Mouse (Mus musculus) stomach, embryonic 14.5 days (tissue): ENCODE results near the gene Rce1. TPM values are rescaled to one million over a fixed set of nuclear protein-coding genes. Genes with fewer than 3 reads are reported as not detected.

Source experiments
- ATAC-seq: fragments of 200-750 bp; cut with Nextera tagmentation; 2 replicates; pipeline ENCODE4 v1.8.0; 2017; ENCODE audit warnings: low read depth, moderate TSS enrichment; ENCODE audit not compliant: insufficient number of reproducible peaks, insufficient read depth, low FRiP score
- H3K27ac ChIP-seq: fragments of 300-500 bp; sonication (generic); 2 replicates; pipeline ENCODE4 v1.5.1; 2014; ENCODE audit warnings: mild to moderate bottlenecking, low read length, moderate library complexity, mixed read lengths
- H3K27me3 ChIP-seq: fragments of 300-500 bp; sonication (generic); 2 replicates; pipeline ENCODE4 v1.6.1; 2014; ENCODE audit warnings: low read length, control low read depth, mixed read lengths; ENCODE audit not compliant: control insufficient read depth, insufficient read depth
- H3K36me3 ChIP-seq: fragments of 300-500 bp; sonication (generic); 2 replicates; pipeline ENCODE4 v1.6.1; 2014; ENCODE audit warnings: mild to moderate bottlenecking, control low read depth, low read length, moderate library complexity, mixed read lengths; ENCODE audit not compliant: control insufficient read depth, insufficient read depth
- H3K4me1 ChIP-seq: fragments of 300-500 bp; sonication (generic); 2 replicates; pipeline ENCODE4 v1.6.1; 2014; ENCODE audit warnings: low read length, control low read depth, mixed read lengths; ENCODE audit not compliant: control insufficient read depth, insufficient read depth
- H3K4me2 ChIP-seq: fragments of 300-500 bp; sonication (generic); replicated peaks from 2 replicates; pipeline ENCODE4 v1.6.1; 2014; ENCODE audit warnings: low read depth, low read length, control low read depth
- H3K4me3 ChIP-seq: fragments of 300-500 bp; sonication (generic); 2 replicates; pipeline ENCODE4 v1.5.1; 2014; ENCODE audit warnings: low read depth, low read length, control low read depth
- H3K9ac ChIP-seq: fragments of 300-500 bp; sonication (generic); replicated peaks from 2 replicates; pipeline ENCODE4 v1.6.1; 2014; ENCODE audit warnings: low read depth, mild to moderate bottlenecking, control low read depth, low read length, moderate library complexity, mixed read lengths
- H3K9me3 ChIP-seq: fragments of 300-500 bp; sonication (generic); 2 replicates; pipeline ENCODE4 v1.6.1; 2016; ENCODE audit warnings: low read depth, low read length, control low read depth; ENCODE audit not compliant: control insufficient read depth
- WGBS: fragments of 180-500 bp; shearing (Covaris S2); extraction: QIAGEN DNeasy Blood & Tissue Kit; methylation state at CpG from one replicate; pipeline ENCODE4 v1.1.7; 2014; 5-methylcytosine and 5-hydroxymethylcytosine counted together
- polyA plus RNA-seq: library from polyadenylated mRNA; unstranded; fragments of >200 nt; fragmentation: Nextera tagmentation; extraction: Ambion mirVana; gene quantifications from 2 replicates; pipeline ENCODE4 v1.2.1, GENCODE M21; 2014

Gene Rce1
- polyA plus RNA-seq, 1 experiment from 2014 or later = 69.6 TPM

DNA sequence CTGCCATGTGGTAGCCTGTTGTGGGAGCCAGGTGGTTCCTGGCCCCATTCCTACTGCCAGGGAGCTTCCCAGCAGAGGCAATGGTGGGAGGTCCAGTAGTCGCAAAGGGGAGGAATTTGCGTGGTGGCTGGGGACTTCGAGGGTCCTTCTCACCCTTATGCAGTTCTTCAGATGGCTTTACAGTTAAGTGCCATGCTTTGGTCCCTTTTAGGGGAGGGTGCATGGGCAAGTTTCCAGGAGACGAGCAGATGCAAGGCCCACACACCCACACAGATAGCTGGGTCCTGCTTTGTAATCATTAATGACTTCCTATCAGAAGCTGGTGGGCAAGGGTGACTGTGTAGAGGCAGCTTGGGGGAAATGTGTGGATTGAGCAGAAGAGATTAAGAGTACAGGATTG is 8.9 kb downstream of the Rce1 start:
- no peak for ATAC-seq

DNA sequence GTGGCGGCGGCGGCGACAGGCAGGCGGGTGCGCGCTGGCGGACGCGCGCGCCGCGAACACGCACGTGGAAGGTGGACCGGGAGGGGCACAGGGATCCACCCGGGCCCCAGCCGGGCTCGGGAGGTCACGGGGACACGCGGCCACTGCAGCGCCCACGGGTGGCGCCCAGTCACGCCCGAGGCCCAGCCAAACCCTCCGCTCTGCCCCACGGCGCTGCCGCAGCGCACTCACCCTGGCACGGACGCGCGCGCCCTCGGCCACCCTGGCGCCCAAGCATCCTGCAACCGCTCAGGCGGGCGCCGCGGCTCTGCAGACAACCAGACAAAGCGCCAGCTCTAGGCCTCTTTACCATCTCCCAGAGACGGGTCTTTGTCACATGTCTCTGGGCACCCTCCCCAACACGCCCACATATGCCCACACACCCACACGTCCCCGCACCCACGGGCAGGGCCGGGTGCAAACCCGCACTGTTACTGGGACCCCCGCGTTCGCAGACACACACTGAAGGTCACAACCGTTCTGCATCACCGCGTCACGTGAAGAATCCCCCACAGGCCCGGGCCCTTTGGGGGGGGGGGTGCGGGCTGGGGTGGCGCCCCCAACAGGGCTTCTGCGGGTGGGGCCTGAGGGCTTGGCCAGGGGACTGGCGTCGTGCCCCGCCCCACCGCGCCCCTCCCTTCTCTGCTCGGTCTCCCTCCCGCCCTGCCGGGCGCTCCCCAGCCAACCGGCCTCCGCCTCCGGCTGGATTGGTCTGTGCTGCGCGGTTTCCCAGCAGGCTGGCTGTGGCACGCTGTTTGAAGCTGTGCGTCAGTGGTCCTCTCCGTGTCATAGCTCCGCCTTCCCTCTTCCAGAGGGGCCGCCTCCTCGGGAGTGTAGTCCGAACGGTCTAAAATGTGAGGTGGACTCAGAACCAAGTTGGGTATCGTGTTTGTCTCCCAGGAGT is 10.0 kb downstream of the Rce1 start, which contains the start of gene Lrfn4:
Gene Lrfn4, minus strand, starts transcription at position 517 of the 943 bp plus-strand sequence.
- Histone ChIP-seq H3K4me3 (peak within 1 kb of the TSS; percentile 81), H3K9ac (peak within 1 kb of the TSS; percentile 88), H3K36me3 (peaks cover 25% of the 10 kb centered on the region), H3K27ac (peak within 1 kb of the TSS; percentile 83), H3K27me3 (no peaks in the 10 kb centered on the region), H3K9me3 (no peaks in the 10 kb centered on the region), H3K4me1 (peaks cover 8% of the 10 kb centered on the region), H3K4me2 (peak within 1 kb of the TSS; percentile 54)
- under 1% methylated on average over 72 of the region's 87 CpGs for WGBS
- peak; percentile 94 for ATAC-seq

More for the DNA sequence above, 8.9 kb downstream of the Rce1 start:
- Histone ChIP-seq H3K36me3 (peaks cover 23% of the 10 kb centered on the region; the same call in 1 of the 2 replicates), H3K4me2 (no peak overlapping the region), H3K4me3 (no peak overlapping the region), H3K9ac (no peak overlapping the region), H3K27me3 (no peaks in the 10 kb centered on the region), H3K9me3 (no peaks in the 10 kb centered on the region), H3K4me1 (peaks cover 8% of the 10 kb centered on the region), H3K27ac (peak overlapping the region; percentile 82; the same call in 1 of the 2 replicates)
- 28% methylated on average over 4 of the region's 4 CpGs for WGBS

DNA sequence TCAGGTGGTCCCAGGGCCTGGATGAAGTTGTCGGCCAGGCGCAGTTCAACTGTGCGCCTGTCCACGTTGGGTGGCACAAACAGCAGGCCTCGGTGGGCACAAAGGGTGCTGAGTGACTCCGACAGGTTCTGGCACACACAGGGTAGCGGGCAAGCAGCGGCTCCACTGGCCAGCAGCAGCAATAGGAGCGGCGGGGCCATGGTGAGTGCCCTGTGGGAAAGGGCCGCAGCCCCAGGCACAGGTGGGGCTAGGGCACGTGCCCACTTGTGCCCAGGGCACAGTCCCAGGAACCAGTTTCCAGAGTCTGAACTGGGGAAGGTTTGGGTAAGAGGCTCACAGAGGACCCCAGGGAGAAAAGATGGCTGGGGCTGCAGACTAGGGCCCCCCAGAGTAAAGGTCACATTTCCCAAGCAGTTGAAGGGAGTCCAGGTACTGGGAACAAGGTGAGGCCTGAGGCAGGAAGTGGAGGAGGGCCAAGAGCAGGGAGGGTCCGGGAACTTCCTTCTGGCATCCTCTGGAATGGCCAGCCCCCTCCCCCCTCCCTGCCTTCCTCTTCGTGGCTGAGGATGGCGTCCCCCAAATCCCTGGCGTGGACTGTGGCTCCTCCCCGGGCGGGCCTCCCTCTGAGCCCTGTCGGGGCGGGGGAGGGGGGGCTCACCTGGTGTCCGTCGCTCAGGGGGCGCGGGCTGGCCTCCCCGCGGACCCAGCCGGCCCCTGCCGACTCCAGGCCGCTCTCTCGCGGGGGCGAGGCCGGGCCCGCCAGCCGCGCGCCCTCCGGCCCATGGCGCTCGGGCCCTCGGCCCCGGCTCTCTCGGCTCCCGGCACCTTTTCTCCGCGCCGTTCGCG is 10.9 kb downstream of the Rce1 start:
- H3K4me1 ChIP-seq = peaks cover 8% of the 10 kb centered on the region
- ATAC-seq = no peak
- H3K27ac ChIP-seq = peak overlapping the region; percentile 83
- no peaks in the 10 kb centered on the region for H3K9me3 ChIP-seq
- H3K4me3 ChIP-seq = peak overlapping the region; percentile 81
- H3K9ac ChIP-seq = peak overlapping the region; percentile 88
- peaks cover 25% of the 10 kb centered on the region for H3K36me3 ChIP-seq
- no peaks in the 10 kb centered on the region for H3K27me3 ChIP-seq
- peak overlapping the region; percentile 54 for H3K4me2 ChIP-seq
- 18% methylated on average over 49 of the region's 49 CpGs for WGBS

DNA sequence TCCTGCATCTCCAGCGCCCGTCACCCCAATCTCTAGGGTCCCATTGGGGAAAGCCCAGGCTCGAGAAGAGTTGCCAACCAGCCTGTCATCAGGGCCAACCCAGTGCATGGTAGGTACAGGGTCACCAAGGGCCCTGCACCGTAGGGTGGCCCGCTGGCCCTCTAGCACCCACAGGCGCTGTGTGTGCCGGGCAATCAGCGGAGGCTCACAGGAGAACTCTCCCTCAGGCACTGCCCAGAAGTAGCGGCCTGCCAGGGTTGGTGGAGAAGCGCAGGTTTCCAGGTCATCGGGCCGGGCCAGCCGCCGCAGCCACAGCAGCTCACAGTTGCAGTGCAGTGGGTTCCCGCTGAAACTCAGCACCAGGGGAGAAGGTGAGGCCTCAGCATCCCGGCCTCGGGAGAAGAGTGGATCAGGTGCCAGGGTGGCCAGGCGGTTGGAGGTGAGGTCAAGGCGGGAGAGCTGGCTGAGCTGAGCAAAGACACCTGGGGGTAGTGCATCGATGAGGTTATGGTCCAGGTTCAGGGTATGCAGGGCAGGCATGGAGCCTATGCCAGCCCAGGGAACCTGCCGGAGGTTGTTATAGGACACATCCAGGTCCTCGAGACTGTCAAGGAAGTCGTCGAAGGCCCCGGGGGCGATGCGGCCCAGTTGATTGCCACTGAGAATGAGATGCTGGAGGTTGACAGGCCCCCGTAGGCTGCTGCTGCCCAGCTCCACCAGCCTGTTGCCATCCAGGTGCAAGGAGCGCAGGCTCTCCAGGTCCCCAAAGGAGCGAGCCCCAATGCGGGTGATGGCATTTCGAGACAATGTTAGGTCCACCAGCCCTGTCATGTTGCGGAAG is 11.8 kb downstream of the Rce1 start:
- no peaks in the 10 kb centered on the region for H3K9me3 ChIP-seq
- no peak for ATAC-seq
- peaks cover 25% of the 10 kb centered on the region for H3K36me3 ChIP-seq
- peaks cover 8% of the 10 kb centered on the region for H3K4me1 ChIP-seq
- H3K4me2 ChIP-seq = peak overlapping the region; percentile 54; the same call in 1 of the 2 replicates
- H3K27ac ChIP-seq = no peak overlapping the region
- H3K4me3 ChIP-seq = peak overlapping the region; percentile 81; the same call in 1 of the 2 replicates
- no peak overlapping the region for H3K9ac ChIP-seq
- WGBS = 86% methylated on average over 33 of the region's 33 CpGs
- no peaks in the 10 kb centered on the region for H3K27me3 ChIP-seq

- Histone ChIP-seq H3K4me2 (no peak overlapping the region), H3K4me1 (peaks cover 8% of the 10 kb centered on the region), H3K36me3 (peaks cover 25% of the 10 kb centered on the region), H3K27ac (no peak overlapping the region), H3K4me3 (no peak overlapping the region), H3K27me3 (no peaks in the 10 kb centered on the region), H3K9ac (no peak overlapping the region), H3K9me3 (no peaks in the 10 kb centered on the region)
- no peak for ATAC-seq
- 90% methylated on average over 19 of the region's 19 CpGs for WGBS
Measured at GRCm38 (mm10) chr19:4612181-4612961, 13.1 kb downstream of the Rce1 start.

DNA sequence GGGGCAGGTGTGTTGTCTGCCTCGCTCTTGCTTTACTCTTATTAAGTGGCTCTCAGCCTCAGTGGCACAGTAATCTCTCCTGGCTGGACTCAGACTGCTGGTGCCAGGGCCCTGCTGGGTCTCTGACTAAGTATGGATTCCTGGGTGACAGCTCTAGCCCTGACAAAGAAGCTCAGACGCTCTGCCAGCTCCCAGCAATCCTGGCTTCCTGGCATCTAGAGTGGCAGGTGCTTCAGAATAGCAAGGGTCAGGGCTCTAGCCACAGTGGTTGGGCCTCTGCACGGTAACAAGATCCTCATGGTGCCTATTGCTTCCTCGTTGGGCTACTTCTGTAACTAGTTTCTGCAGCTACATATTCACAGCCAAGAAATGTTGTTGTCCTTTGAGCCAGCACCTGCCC is 15.3 kb downstream of the Rce1 start:
- no peak for ATAC-seq
- 62% methylated on average over 4 of the region's 4 CpGs for WGBS

DNA sequence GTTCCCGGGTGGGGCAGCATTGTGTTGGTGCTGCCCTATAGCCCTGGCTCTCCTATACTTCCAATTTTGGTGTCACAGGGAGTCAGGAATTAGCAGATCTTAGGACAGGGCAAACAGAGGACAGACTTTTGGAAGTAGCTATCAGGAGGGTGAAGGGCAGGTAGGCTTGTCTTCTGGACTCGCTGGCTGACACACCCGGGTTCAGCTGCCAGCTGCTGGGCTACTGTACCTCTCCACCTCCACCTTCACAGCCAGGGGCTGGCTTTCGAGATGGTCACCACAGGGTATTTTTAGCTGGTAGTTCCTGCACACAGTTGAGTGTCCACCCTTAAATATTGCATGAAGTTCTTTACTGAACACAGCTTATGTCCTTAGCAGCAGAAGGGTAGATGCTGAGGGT is 16.9 kb downstream of the Rce1 start:
- no peak overlapping the region for H3K4me2 ChIP-seq
- no peak overlapping the region for H3K9ac ChIP-seq
- H3K36me3 ChIP-seq = peaks cover 21% of the 10 kb centered on the region
- no peak for ATAC-seq
- no peaks in the 10 kb centered on the region for H3K27me3 ChIP-seq
- peaks cover 18% of the 10 kb centered on the region for H3K4me1 ChIP-seq
- WGBS = 89% methylated on average over 4 of the region's 4 CpGs
- no peak overlapping the region for H3K27ac ChIP-seq
- H3K4me3 ChIP-seq = no peak overlapping the region
- H3K9me3 ChIP-seq = no peaks in the 10 kb centered on the region

More for the DNA sequence above, 15.3 kb downstream of the Rce1 start:
- no peak overlapping the region for H3K9ac ChIP-seq
- H3K4me3 ChIP-seq = no peak overlapping the region
- H3K4me1 ChIP-seq = peaks cover 4% of the 10 kb centered on the region
- no peak overlapping the region for H3K4me2 ChIP-seq
- H3K27me3 ChIP-seq = no peaks in the 10 kb centered on the region
- H3K27ac ChIP-seq = no peak overlapping the region; the same call in 1 of the 2 replicates
- peaks cover 25% of the 10 kb centered on the region for H3K36me3 ChIP-seq
- no peaks in the 10 kb centered on the region for H3K9me3 ChIP-seq
